Mouse (Mus musculus) heart, postnatal 36 days (tissue): ENCODE results near the gene Actb. TPM values are rescaled to one million over a fixed set of nuclear protein-coding genes. Genes with fewer than 3 reads are reported as not detected.
"Not testable (repeated sequence)": the region's sequence is repeated elsewhere in the genome, so short reads cannot be mapped to it uniquely, and the experiment has no call there.

Experiments
- DNase-seq, 2 experiments: peaks; one replicate each; pipeline ENCODE4 v3.0.0; 2021 to 2022
- intact Hi-C: fragments of 180-260 bp; cut with DNase I; formaldehyde crosslinking; loops from one replicate; pipeline ENCODE4 v1.15.1; 2025
- total RNA-seq, 2 experiments: library from RNA; stranded (reverse); gene quantifications; 2 replicates each; pipeline ENCODE4 v1.2.3; 2021

Gene Actb
- total RNA-seq, 2 experiments from 2014 or later: 707 to 812 TPM

DNA sequence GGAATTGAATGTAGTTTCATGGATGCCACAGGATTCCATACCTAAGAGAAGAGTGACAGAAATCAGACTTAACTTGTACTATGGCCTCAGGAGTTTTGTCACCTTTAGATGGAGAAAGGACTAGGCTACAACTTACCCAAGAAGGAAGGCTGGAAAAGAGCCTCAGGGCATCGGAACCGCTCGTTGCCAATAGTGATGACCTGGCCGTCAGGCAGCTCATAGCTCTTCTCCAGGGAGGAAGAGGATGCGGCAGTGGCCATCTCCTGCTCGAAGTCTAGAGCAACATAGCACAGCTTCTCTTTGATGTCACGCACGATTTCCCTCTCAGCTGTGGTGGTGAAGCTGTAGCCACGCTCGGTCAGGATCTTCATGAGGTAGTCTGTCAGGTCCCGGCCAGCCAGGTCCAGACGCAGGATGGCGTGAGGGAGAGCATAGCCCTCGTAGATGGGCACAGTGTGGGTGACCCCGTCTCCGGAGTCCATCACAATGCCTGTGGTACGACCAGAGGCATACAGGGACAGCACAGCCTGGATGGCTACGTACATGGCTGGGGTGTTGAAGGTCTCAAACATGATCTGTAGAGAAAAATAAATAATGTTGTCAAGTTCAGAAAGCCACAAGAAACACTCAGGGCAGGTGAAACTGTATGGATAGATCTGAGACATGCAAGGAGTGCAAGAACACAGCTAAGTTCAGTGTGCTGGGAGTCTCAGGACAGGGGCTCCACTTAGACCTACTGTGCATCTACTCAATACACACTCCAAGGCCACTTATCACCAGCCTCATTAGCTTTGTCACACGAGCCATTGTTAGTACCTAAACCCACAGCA is 2.1 kb downstream of the Actb start:
- peak; percentile 34 to 48 for DNase-seq
- intact Hi-C loops: loop anchor here (1.0 to 2.0 kb wide), 4 partner anchors 9 to 88 kb away; partner anchors contain the start of genes Fbxl18 and Tnrc18

DNA sequence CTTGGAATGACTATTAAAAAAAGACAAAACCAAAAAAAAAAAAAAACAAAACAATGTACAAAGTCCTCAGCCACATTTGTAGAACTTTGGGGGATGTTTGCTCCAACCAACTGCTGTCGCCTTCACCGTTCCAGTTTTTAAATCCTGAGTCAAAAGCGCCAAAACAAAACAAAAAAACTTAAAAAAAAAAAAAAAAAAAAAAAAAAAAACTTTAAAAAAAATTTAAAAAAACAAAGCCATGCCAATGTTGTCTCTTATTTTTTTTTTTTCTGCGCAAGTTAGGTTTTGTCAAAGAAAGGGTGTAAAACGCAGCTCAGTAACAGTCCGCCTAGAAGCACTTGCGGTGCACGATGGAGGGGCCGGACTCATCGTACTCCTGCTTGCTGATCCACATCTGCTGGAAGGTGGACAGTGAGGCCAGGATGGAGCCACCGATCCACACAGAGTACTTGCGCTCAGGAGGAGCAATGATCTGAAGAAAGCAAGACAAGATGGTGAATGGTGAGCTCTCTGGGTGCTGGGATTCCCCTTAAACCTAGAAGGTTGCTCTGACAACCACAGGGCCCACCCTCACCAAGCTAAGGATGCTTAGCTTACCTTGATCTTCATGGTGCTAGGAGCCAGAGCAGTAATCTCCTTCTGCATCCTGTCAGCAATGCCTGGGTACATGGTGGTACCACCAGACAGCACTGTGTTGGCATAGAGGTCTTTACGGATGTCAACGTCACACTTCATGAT is 2.9 kb downstream of the Actb start:
- DNase-seq: peak in 1 of 2 experiments; percentile 41
- intact Hi-C loops: loop anchor here (1.0 to 2.0 kb wide), 2 partner anchors 22 to 87 kb away; partner anchors contain the start of gene Tnrc18

- intact Hi-C loops: no loop called here
- peak in 1 of 2 experiments; percentile 18 for DNase-seq
Measured at GRCm38 (mm10) chr5:142902506-142903314, 3.8 kb downstream of the Actb start.

- no peak for DNase-seq
Measured at GRCm38 (mm10) chr5:142901846-142902505, 4.6 kb downstream of the Actb start.

DNA sequence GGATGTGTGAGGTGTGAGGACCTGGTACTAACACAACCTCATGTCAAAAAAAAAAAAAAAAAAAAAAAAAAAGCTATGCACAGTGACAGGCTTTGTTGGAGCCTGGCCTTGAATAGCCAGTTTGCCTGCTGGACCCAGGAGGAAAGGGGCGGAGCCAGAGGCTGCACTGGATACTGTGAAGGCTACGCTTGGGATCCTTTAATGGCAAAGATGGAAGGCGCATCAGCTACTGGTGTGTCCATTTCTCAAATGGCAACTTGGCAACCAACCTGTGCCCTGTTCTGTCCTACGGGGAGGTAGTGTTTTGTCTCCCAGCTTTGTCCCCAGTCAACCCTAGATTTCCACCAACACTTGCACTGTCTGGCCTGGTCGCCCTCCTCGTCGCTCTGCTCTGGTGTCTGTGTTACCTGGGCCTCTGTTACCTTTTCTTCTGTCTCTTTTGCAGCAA is 5.2 kb downstream of the Actb start:
- intact Hi-C loops: no loop called here
- DNase-seq: peak in 1 of 2 experiments; percentile 44

More at GRCm38 (mm10) chr5:142901846-142902505, 4.6 kb downstream of the Actb start:
- intact Hi-C loops: no loop called here

DNA sequence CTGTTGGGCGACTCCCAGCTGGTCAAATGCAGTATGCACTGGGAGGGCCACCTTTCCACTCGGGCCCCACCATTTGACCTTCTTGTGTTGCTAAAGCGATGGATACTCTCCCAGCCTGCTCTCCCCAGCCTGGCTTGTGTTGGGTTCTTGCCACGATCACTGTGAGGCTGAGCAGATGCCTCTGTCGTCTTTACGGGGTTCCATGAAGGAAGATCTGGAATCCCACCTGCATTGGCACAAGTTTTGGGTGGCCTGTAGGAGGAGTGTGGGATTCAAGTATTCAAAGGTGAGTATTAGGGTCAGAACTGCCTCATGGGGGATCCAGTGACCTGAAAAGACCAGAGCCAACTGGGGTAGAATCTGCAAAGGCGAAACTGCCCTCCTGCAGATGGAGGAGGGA is 5.9 kb downstream of the Actb start:
- DNase-seq: no peak
- intact Hi-C loops: no loop called here

DNA sequence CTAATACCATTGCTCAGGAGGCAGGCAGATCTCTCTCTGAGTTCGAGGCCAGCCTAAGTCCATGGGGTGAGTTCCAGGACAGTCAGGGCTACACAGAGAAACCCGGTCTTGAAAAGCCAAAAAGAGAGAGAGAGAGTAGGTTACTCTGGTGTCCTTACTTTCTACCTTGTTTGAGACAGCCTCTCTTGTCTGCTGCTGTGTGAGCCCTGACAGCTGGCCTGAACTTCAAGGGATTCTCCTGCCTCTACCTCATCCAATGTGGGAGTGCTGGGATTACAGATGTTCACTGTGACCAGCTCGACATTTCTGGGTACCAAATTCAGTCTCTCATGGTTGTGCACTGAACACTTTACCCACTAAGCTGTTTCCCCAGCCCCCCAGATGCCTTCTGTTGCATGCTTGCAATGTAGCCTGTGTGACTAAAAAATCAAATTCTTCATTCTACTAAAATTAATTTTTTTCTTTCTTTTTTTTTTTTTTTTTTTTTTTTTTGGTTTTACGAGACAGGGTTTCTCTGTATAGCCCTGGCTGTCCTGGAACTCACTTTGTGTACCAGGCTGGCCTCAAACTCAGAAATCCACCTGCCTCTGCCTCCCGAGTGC is 6.5 kb downstream of the Actb start:
- no peak for DNase-seq
- intact Hi-C loops: no loop called here

DNA sequence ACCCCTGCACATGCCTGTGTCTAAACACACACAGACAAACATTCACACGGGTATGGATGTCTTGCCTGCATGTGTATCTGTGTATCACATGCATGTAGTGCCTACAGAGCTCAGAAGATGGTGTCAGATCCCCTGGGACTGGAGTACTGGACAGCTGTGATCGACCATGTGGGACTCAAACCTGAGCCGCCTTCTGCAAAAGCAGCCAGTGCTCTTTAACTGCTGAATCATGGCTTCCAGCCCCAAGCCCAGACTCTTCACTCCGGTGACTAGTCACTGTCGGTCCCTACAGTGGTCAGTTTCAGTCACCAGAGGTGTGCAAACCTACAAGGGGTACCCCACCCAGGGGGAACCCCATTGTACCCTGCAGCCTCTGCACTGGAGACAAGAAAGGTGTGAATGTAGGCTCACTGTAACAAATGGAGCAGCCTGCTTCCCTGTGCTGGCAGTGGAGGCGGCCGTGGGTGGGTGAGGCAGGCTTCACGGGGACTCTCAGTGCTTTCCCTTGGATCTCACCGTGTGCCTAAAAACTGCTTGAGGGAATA is 7.4 kb downstream of the Actb start:
- intact Hi-C loops: no loop called here

DNA sequence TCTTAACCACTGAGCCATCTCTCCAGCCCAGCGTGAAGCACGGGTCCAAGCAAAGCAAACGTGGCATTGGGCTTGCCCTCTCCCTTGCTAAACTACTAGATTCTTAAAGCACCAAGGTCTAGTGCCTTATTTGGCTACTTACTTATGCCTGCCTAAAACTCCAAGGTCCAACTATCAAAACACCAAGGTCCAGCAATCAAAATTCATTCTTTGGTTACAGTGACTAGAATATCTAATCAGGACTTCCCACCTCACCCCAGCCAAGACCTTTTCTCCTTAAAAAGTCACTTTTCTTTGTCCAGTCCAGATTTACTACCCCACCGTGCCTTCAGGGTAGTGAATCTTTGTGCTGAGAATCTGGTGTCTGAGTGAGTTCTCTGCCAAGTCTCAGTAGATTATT is 8.2 kb downstream of the Actb start:
- intact Hi-C loops: no loop called here
- DNase-seq: no peak

More for the DNA sequence above, 7.4 kb downstream of the Actb start:
- DNase-seq: no peak

- intact Hi-C loops: no loop called here
- peak in 1 of 2 experiments; percentile 42 for DNase-seq
Measured at GRCm38 (mm10) chr5:142897568-142898248, 8.8 kb downstream of the Actb start.

DNA sequence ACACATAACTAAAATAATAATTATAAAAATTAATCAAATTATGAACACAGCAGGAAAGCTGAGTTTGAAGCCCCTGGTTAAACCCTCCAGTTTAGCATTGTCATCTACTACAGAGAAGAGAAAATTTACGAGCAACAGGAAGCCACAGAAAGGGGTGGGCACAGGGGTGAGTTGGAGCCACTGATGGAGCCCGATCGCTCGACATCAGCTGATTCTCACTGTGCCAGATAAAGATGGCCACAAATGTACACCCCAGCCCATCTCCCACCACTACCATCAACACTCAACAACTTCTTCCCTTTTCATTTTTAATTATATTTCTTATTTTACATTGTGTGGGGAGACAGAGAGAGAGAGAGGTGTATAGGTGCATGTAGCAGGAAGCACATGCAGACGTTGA is 9.8 kb downstream of the Actb start:
- DNase-seq: no peak
- intact Hi-C loops: no loop called here

DNA sequence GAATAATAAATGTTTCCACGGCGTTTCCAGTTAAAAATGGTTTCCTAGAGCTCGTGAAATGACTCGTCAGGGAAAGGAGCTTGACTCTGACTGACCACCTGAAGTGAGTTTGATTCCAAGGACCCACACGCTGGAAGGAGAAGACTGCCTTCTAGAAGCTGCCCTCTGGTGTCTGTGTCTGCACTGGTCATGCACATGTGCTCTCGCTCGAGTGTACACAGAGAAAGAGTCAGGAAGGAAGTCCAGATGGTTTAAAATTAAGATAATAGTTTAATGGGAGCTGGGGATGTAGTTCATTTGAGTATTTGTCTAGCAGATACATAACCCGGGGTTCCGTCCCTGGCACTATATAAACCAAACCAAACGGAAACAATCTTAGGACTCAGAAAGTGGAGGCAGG is 10.4 kb downstream of the Actb start:
- no peak for DNase-seq
- intact Hi-C loops: no loop called here

DNA sequence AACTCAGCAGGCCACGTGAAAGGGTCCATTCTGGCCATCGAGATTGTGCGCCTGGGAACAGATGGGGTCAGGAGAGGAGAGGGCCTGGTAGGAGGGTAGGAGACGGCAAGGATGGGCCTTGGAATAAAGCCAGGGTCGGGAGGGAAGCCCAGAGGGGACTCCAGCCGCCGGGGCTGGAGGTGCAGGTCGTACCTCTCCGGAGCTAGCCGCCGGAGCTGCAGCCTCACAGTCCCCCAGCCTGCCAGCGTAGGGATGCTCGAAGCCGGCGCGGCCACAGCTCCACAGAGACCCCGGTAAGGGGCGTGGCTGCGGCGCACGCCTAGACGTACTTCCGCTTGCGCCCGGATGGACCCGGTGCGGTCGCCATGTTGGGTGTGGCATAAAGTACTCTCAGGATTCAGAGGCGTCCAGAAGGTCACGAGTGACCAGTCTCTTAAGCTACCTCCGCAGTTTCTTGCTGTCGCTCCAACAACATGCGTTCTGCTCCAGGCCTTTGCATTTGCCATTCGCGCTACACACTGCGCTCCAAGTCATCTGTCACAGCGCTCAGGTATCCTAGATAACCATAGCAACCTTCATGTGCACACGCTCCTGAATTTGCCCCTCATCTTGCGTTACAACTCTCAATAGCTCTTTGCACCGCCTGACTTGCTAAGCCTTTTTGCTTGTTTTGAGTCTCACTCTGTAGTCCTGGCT is 11.5 kb downstream of the Actb start, which contains the start of gene Fbxl18:
Gene Fbxl18 (minus strand): TSS at position 504 of the 696 bp plus-strand sequence.
- intact Hi-C loops: loop anchor here (1.0 kb wide), 1 partner anchor 10 kb away; no protein-coding TSS in a partner anchor
- peak; percentile 91 to 93 for DNase-seq

DNA sequence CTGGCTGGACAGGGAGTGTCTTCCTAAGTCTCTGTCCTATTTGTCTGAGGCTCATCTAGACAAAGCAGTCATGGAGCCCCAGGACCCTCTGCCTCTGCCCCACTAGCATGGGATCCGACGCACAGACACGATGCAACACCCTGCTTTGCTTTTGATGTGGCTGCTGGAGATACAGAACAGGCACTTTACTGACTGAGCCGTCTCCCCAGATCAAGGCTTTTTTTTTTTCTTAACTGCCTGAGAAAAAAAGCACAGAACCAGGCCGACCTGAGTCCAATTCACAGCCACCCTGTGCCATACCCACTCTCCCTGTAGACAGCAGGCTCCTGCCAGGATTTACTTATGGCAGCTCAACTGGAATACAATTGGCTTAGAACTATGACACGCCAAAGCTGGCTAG is 15.2 kb downstream of the Actb start:
- intact Hi-C loops: no loop called here

GRCm38 (mm10) chr5:142887533-142887932 is 19.0 kb downstream of the Actb start:
- intact Hi-C loops, DNase-seq: not testable (repeated sequence)

More for the DNA sequence above, 15.2 kb downstream of the Actb start:
- DNase-seq: no peak

DNA sequence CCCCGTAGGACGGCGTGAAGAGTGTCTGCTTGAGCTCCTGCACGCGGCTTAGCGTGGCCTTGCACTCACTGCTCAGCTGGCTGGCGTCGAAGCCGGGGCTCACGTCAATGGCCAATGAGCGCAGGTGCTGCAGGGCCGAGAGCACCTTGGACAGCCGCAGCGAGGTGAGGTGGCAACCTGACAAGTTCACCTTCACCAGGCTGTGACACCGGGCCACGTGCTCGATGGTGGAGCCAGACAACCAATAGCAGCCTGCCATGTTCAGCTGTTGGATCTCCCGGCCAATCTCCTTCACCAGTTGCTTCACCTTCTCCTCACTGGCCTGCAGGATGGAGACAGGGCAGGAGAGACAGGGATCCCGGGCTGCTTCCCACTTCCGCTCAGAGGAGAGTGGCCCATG is 19.8 kb downstream of the Actb start:
- intact Hi-C loops: no loop called here

DNA sequence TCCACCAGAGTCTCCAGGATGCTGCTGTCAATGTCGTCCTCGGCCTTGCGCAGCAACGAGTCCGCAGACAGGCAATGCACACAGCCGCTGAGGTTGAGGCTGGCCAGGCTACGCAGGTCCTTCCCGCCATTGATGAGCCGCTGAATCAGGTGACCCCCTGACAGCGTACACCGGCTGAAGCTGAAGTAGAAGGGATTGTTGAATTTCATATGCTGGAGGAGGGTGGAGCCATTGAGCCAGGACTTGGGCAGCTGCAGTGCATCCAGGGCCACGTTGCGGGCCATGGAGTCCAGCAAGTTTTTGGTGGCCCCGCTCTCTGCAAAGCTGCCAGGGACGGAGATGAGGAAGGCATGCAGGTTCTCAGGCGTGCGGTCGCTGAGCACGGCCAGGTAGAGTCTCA is 20.4 kb downstream of the Actb start:
- no peak for DNase-seq
- intact Hi-C loops: no loop called here

More for the DNA sequence above, 19.8 kb downstream of the Actb start:
- DNase-seq: no peak

DNA sequence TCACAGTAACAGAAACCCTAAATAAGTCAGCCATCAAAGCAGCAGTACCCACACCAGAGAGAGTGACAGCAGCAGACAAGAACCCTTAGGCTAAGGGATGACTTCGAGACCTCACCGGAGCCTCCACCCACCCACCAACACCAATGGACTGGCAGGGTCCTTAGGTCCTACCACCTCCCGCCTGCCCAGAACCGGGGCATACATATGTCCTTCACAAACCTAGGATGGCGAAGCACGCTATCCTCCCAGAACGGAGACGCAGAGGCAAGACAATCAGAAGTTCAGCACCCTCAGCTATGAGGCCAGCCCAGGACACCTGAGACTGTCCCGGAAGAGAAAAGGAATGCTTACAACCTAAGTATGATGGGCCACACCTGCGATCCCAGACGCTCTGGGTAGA is 24.1 kb downstream of the Actb start:
- intact Hi-C loops: no loop called here
- DNase-seq: no peak
